ENCODE assay signal across 8 mouse cellular contexts in the genomic region with DNA sequence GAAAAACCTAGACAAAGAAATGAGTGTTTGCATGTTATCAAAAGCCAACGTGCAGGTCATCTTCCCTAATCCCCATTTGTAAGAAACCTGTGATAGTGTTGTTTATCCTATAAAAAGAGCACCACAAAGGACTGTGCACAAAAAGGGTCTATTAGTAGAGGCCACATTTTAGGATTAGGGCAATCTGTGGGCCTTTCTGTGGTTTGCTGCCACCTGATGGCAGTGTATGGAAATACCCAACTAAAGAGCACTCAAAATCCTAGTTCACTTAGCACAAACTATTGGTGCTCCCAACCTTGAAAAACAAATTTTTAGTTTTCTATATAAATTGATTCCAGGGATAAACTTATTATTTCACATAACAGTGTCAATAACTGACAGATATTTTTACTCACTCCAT. TPM values are rescaled to one million over a fixed set of nuclear protein-coding genes. Genes with fewer than 3 reads are reported as not detected.
DNase-seq lines count a peak whose midpoint lies in the region; ATAC-seq lines count a peak whose summit lies in the region.

No protein-coding gene starts in this region.

- H3K4me2 ChIP-seq in heart, embryonic 11.5 days: no peak overlapping the region
- H3K4me2 ChIP-seq in intestine, embryonic 16.5 days (ENCODE audit: low read depth, low read length): no peak overlapping the region

- no peak for ATAC-seq in heart, embryonic 11.5 days (replicated peaks; ENCODE audit: insufficient number of reproducible peaks, low FRiP score, low TSS enrichment)
- ATAC-seq in intestine, embryonic 16.5 days: no peak

- DNase-seq in heart, adult 11 months: peak; percentile 62
- peak; percentile 12 for DNase-seq in urinary bladder, postnatal 14 days (ENCODE audit: low spot score)
- no peak for DNase-seq in urinary bladder, adult 18-20 months (ENCODE audit: low spot score in 2 of 2)
- peak; percentile 13 for DNase-seq in fibroblast of lung, adult 2 months (ENCODE audit: low read depth)
- DNase-seq in thymus, postnatal 14 days: peak; percentile 37
- DNase-seq in gastrocnemius, adult 18-20 months (ENCODE audit: low spot score): no peak

- H3K27me3 ChIP-seq in heart, embryonic 11.5 days (ENCODE audit: control insufficient read depth, insufficient read depth, low read length): no peaks in the 10 kb centered on the region
- no peaks in the 10 kb centered on the region for H3K27me3 ChIP-seq in intestine, embryonic 16.5 days (replicated peaks; ENCODE audit: control insufficient read depth, insufficient read depth, low read length)

- no peaks in the 10 kb centered on the region for H3K9me3 ChIP-seq in heart, embryonic 11.5 days (replicated peaks; ENCODE audit: control insufficient read depth, low read length)
- H3K9me3 ChIP-seq in intestine, embryonic 16.5 days (ENCODE audit: control insufficient read depth, low read length): no peaks in the 10 kb centered on the region

- WGBS in heart, embryonic 11.5 days (ENCODE audit: insufficient replicate concordance): 61% methylated on average over 1 of the region's 1 CpGs
- WGBS in intestine, embryonic 16.5 days: 60% methylated on average over 1 of the region's 1 CpGs

- H3K4me1 ChIP-seq in heart, embryonic 11.5 days (ENCODE audit: control insufficient read depth, insufficient read depth, low read length): no peaks in the 10 kb centered on the region
- no peaks in the 10 kb centered on the region for H3K4me1 ChIP-seq in intestine, embryonic 16.5 days (ENCODE audit: control insufficient read depth, insufficient read depth, low read length)

- no peak overlapping the region for H3K27ac ChIP-seq in heart, embryonic 11.5 days (ENCODE audit: low read depth, low read length)
- no peak overlapping the region for H3K27ac ChIP-seq in intestine, embryonic 16.5 days (ENCODE audit: low read length)

- no peak overlapping the region for H3K9ac ChIP-seq in heart, embryonic 11.5 days (ENCODE audit: low read depth, low read length)
- no peak overlapping the region for H3K9ac ChIP-seq in intestine, embryonic 16.5 days (ENCODE audit: low read depth, low read length)

- no peak overlapping the region for H3K4me3 ChIP-seq in heart, embryonic 11.5 days (ENCODE audit: low read depth, low read length)
- no peak overlapping the region for H3K4me3 ChIP-seq in intestine, embryonic 16.5 days (ENCODE audit: low read length)

- H3K36me3 ChIP-seq in heart, embryonic 11.5 days (ENCODE audit: control insufficient read depth, insufficient read depth, low read length): peaks cover 16% of the 10 kb centered on the region
- no peaks in the 10 kb centered on the region for H3K36me3 ChIP-seq in intestine, embryonic 16.5 days (ENCODE audit: control insufficient read depth, insufficient read depth, low read length)

RNA-seq across cellular contexts. Expression of a gene that starts 11.8 kb away (rescaled TPM):
- 43.4 and 50.0 TPM in 2 replicates for polyA plus RNA-seq in heart, embryonic 11.5 days (2014; fragmentation: Nextera tagmentation; extraction: Ambion mirVana)
- polyA plus RNA-seq in intestine, embryonic 16.5 days (2015; fragmentation: Nextera tagmentation; extraction: Ambion mirVana): 45.2 and 56.8 TPM in 2 replicates
- total RNA-seq in gastrocnemius, adult 18-20 months (2021): 10 to 100 TPM; 19.6 to 20.1 TPM

RNA-seq across cellular contexts. Expression of a gene that starts 12.0 kb away (rescaled TPM):
- polyA plus RNA-seq in heart, embryonic 11.5 days (2014; fragmentation: Nextera tagmentation; extraction: Ambion mirVana): 10.6 and 12.2 TPM in 2 replicates
- polyA plus RNA-seq in intestine, embryonic 16.5 days (2015; fragmentation: Nextera tagmentation; extraction: Ambion mirVana): 9.3 and 11.4 TPM in 2 replicates
- 1 to 10 TPM; 6.8 to 7.0 TPM for total RNA-seq in gastrocnemius, adult 18-20 months (2021)

RNA-seq across cellular contexts. Expression of a gene that starts 48.4 kb away (rescaled TPM):
- polyA plus RNA-seq in heart, embryonic 11.5 days (2014; fragmentation: Nextera tagmentation; extraction: Ambion mirVana): 38.4 and 41.5 TPM in 2 replicates
- 69.0 and 69.1 TPM in 2 replicates for polyA plus RNA-seq in intestine, embryonic 16.5 days (2015; fragmentation: Nextera tagmentation; extraction: Ambion mirVana)
- total RNA-seq in gastrocnemius, adult 18-20 months (2021): 10 to 100 TPM; 40.0 to 45.0 TPM

Comparison
In these comparisons a context has a peak if more than half of its experiments do, and no peak if none do; other contexts are left out.
1. DNase-seq: peak in heart, adult 11 months (single experiment), urinary bladder, postnatal 14 days (single experiment), fibroblast of lung, adult 2 months (single experiment) and thymus, postnatal 14 days (single experiment); none in urinary bladder, adult 18-20 months (0 of 2) and gastrocnemius, adult 18-20 months (single experiment).